Mouse (Mus musculus) hindbrain, embryonic 15.5 days (tissue): ENCODE measurements at regions not wholly inside any gene's neighbourhood (a gene's known extent, or its start where the extent isn't known, plus 50 kb on each side); places are given as distances from the start of the nearest gene placed in this dataset.
A peak's percentile ranks its signal among the peaks of the same experiment; 100 is the strongest.
"Not testable (repeated sequence)": the region's sequence is repeated elsewhere in the genome, so short reads cannot be mapped to it uniquely, and the experiment has no call there.

Source experiments
- ATAC-seq: fragments of 200-750 bp; cut with Nextera tagmentation; 2 replicates; pipeline ENCODE4 v1.8.0; 2017; ENCODE audit warnings: low read depth, moderate number of reproducible peaks, moderate TSS enrichment; ENCODE audit not compliant: low FRiP score
- H3K27ac ChIP-seq: fragments of 300-500 bp; sonication (generic); replicated peaks from 2 replicates; pipeline ENCODE4 v1.5.1; 2015; ENCODE audit warnings: mild to moderate bottlenecking, inconsistent platforms
- H3K27me3 ChIP-seq: fragments of 300-500 bp; sonication (generic); 2 replicates; pipeline ENCODE4 v1.6.1; 2015; ENCODE audit warnings: control low read depth, inconsistent platforms
- H3K36me3 ChIP-seq: fragments of 300-500 bp; sonication (generic); 2 replicates; pipeline ENCODE4 v1.6.1; 2015; ENCODE audit warnings: control low read depth, inconsistent platforms
- H3K4me1 ChIP-seq: fragments of 300-500 bp; sonication (generic); replicated peaks from 2 replicates; pipeline ENCODE4 v1.6.1; 2015; ENCODE audit warnings: control low read depth, inconsistent platforms
- H3K4me2 ChIP-seq: fragments of 300-500 bp; sonication (generic); 2 replicates; pipeline ENCODE4 v1.6.1; 2015; ENCODE audit warnings: moderate library complexity, mild to moderate bottlenecking, inconsistent platforms
- H3K4me3 ChIP-seq: fragments of 300-500 bp; sonication (generic); 2 replicates; pipeline ENCODE4 v1.5.1; 2015; ENCODE audit warnings: mild to moderate bottlenecking, inconsistent platforms
- H3K9ac ChIP-seq: fragments of 300-500 bp; sonication (generic); 2 replicates; pipeline ENCODE4 v1.6.1; 2015; ENCODE audit warnings: inconsistent platforms
- H3K9me3 ChIP-seq: fragments of 300-500 bp; sonication (generic); 2 replicates; pipeline ENCODE4 v1.6.1; 2016; ENCODE audit warnings: control low read depth, inconsistent platforms
- whole genome bisulfite sequencing: fragments of 180-500 bp; shearing (Covaris S2); methylation state at CpG from one replicate; pipeline ENCODE4 v1.1.7; 2015; 5-methylcytosine and 5-hydroxymethylcytosine counted together

GRCm38 (mm10) chr6:144910392-144910791, 128.6 kb upstream of the Sox5 start:
- no peak for ATAC-seq
- WGBS: 90% methylated on average over 6 of the region's 6 CpGs
- no peak overlapping the region for H3K4me3 ChIP-seq

GRCm38 (mm10) chr6:144908646-144909045, 126.9 kb upstream of the Sox5 start:
- no peak overlapping the region for H3K9ac ChIP-seq
- 92% methylated on average over 11 of the region's 11 CpGs for WGBS
- no peak overlapping the region for H3K4me3 ChIP-seq
- H3K4me2 ChIP-seq: no peak overlapping the region
- no peaks in the 10 kb centered on the region for H3K9me3 ChIP-seq
- H3K36me3 ChIP-seq: no peaks in the 10 kb centered on the region
- no peaks in the 10 kb centered on the region for H3K27me3 ChIP-seq
- H3K4me1 ChIP-seq: no peaks in the 10 kb centered on the region
- no peak overlapping the region for H3K27ac ChIP-seq
- no peak for ATAC-seq

More at GRCm38 (mm10) chr6:144910392-144910791, 128.6 kb upstream of the Sox5 start:
- no peaks in the 10 kb centered on the region for H3K27me3 ChIP-seq
- no peak overlapping the region for H3K4me2 ChIP-seq
- H3K4me1 ChIP-seq: no peaks in the 10 kb centered on the region
- H3K9me3 ChIP-seq: no peaks in the 10 kb centered on the region
- no peak overlapping the region for H3K27ac ChIP-seq
- no peaks in the 10 kb centered on the region for H3K36me3 ChIP-seq
- H3K9ac ChIP-seq: no peak overlapping the region

- no peak for ATAC-seq
- 37% methylated on average over 10 of the region's 10 CpGs for WGBS
- no peak overlapping the region for H3K27ac ChIP-seq
- H3K27me3 ChIP-seq: no peaks in the 10 kb centered on the region
- no peak overlapping the region for H3K9ac ChIP-seq
- no peak overlapping the region for H3K4me2 ChIP-seq
- no peaks in the 10 kb centered on the region for H3K9me3 ChIP-seq
- no peaks in the 10 kb centered on the region for H3K36me3 ChIP-seq
- H3K4me3 ChIP-seq: no peak overlapping the region
- peaks cover 9% of the 10 kb centered on the region for H3K4me1 ChIP-seq
Observed at GRCm38 (mm10) chr6:144903156-144903555, 121.4 kb upstream of the Sox5 start.

- Histone ChIP-seq H3K9ac (no peak overlapping the region), H3K27me3 (no peaks in the 10 kb centered on the region), H3K27ac (no peak overlapping the region), H3K4me2 (no peak overlapping the region), H3K9me3 (no peaks in the 10 kb centered on the region), H3K4me3 (no peak overlapping the region), H3K36me3 (no peaks in the 10 kb centered on the region), H3K4me1 (peaks cover 9% of the 10 kb centered on the region)
- ATAC-seq: no peak
- 75% methylated on average over 20 of the region's 20 CpGs for WGBS
Observed at GRCm38 (mm10) chr6:144902267-144902995, 120.7 kb upstream of the Sox5 start.

- Histone ChIP-seq H3K4me3 (no peak overlapping the region), H3K27ac (no peak overlapping the region), H3K9me3 (no peaks in the 10 kb centered on the region), H3K27me3 (no peaks in the 10 kb centered on the region), H3K4me2 (no peak overlapping the region), H3K36me3 (no peaks in the 10 kb centered on the region), H3K9ac (no peak overlapping the region), H3K4me1 (peaks cover 9% of the 10 kb centered on the region)
- no peak for ATAC-seq
- WGBS: 76% methylated on average over 9 of the region's 9 CpGs
Observed at GRCm38 (mm10) chr6:144901825-144902224, 120.0 kb upstream of the Sox5 start.

GRCm38 (mm10) chr6:144900858-144901257, 119.1 kb upstream of the Sox5 start:
- not testable (repeated sequence) for H3K4me1 ChIP-seq, ATAC-seq, H3K27ac ChIP-seq, H3K9me3 ChIP-seq, H3K4me3 ChIP-seq, H3K27me3 ChIP-seq, H3K36me3 ChIP-seq, H3K4me2 ChIP-seq, H3K9ac ChIP-seq
- WGBS: 96% methylated on average over 7 of the region's 7 CpGs

GRCm38 (mm10) chr6:144897526-144897925, 115.7 kb upstream of the Sox5 start:
- ATAC-seq: no peak
- Histone ChIP-seq H3K4me3 (no peak overlapping the region), H3K4me1 (peaks cover 3% of the 10 kb centered on the region), H3K9me3 (no peaks in the 10 kb centered on the region), H3K9ac (no peak overlapping the region), H3K27me3 (no peaks in the 10 kb centered on the region), H3K36me3 (no peaks in the 10 kb centered on the region), H3K4me2 (no peak overlapping the region), H3K27ac (no peak overlapping the region)
- 78% methylated on average over 3 of the region's 3 CpGs for WGBS

GRCm38 (mm10) chr6:144890914-144891313, 109.1 kb upstream of the Sox5 start:
- no peaks in the 10 kb centered on the region for H3K9me3 ChIP-seq
- ATAC-seq: no peak
- no peaks in the 10 kb centered on the region for H3K27me3 ChIP-seq
- H3K9ac ChIP-seq: no peak overlapping the region
- H3K4me2 ChIP-seq: no peak overlapping the region
- WGBS: 68% methylated on average over 2 of the region's 2 CpGs
- no peaks in the 10 kb centered on the region for H3K4me1 ChIP-seq
- H3K27ac ChIP-seq: no peak overlapping the region
- H3K36me3 ChIP-seq: no peaks in the 10 kb centered on the region
- no peak overlapping the region for H3K4me3 ChIP-seq

- no peaks in the 10 kb centered on the region for H3K36me3 ChIP-seq
- no peaks in the 10 kb centered on the region for H3K27me3 ChIP-seq
- no peak overlapping the region for H3K27ac ChIP-seq
- no peaks in the 10 kb centered on the region for H3K9me3 ChIP-seq
- H3K4me1 ChIP-seq: no peaks in the 10 kb centered on the region
- WGBS: 65% methylated on average over 8 of the region's 8 CpGs
- H3K4me2 ChIP-seq: no peak overlapping the region
- no peak for ATAC-seq
- H3K9ac ChIP-seq: no peak overlapping the region
- no peak overlapping the region for H3K4me3 ChIP-seq
Observed at GRCm38 (mm10) chr6:144890166-144890565, 108.4 kb upstream of the Sox5 start.

- Histone ChIP-seq H3K27ac (no peak overlapping the region), H3K4me2 (no peak overlapping the region), H3K4me1 (no peaks in the 10 kb centered on the region), H3K36me3 (no peaks in the 10 kb centered on the region), H3K27me3 (no peaks in the 10 kb centered on the region), H3K9me3 (no peaks in the 10 kb centered on the region), H3K4me3 (no peak overlapping the region), H3K9ac (no peak overlapping the region)
- WGBS: 49% methylated on average over 4 of the region's 4 CpGs
- ATAC-seq: no peak
Observed at GRCm38 (mm10) chr6:144883117-144883516, 101.3 kb upstream of the Sox5 start.

GRCm38 (mm10) chr6:144880098-144880497, 98.3 kb upstream of the Sox5 start:
- Histone ChIP-seq H3K4me3 (no peak overlapping the region), H3K27me3 (no peaks in the 10 kb centered on the region), H3K9me3 (no peaks in the 10 kb centered on the region), H3K4me2 (no peak overlapping the region), H3K27ac (no peak overlapping the region), H3K4me1 (peaks cover 3% of the 10 kb centered on the region; the same call in 1 of the 2 replicates), H3K9ac (no peak overlapping the region), H3K36me3 (no peaks in the 10 kb centered on the region)
- no peak for ATAC-seq
- 57% methylated on average over 10 of the region's 10 CpGs for WGBS

GRCm38 (mm10) chr6:144876758-144877157, 95.0 kb upstream of the Sox5 start:
- peak overlapping the region; percentile 10; the same call in 1 of the 2 replicates for H3K4me2 ChIP-seq

GRCm38 (mm10) chr6:144875862-144876261, 94.1 kb upstream of the Sox5 start:
- H3K27ac ChIP-seq: no peak overlapping the region
- peaks cover 3% of the 10 kb centered on the region; the same call in 1 of the 2 replicates for H3K4me1 ChIP-seq
- WGBS: 68% methylated on average over 9 of the region's 9 CpGs
- no peaks in the 10 kb centered on the region for H3K36me3 ChIP-seq
- H3K9ac ChIP-seq: no peak overlapping the region
- no peak for ATAC-seq
- no peaks in the 10 kb centered on the region for H3K9me3 ChIP-seq
- no peak overlapping the region for H3K4me2 ChIP-seq
- H3K27me3 ChIP-seq: no peaks in the 10 kb centered on the region
- no peak overlapping the region for H3K4me3 ChIP-seq

More at GRCm38 (mm10) chr6:144876758-144877157, 95.0 kb upstream of the Sox5 start:
- 63% methylated on average over 12 of the region's 12 CpGs for WGBS
- Histone ChIP-seq H3K4me1 (peaks cover 3% of the 10 kb centered on the region; the same call in 1 of the 2 replicates), H3K36me3 (no peaks in the 10 kb centered on the region), H3K9ac (no peak overlapping the region), H3K27ac (no peak overlapping the region), H3K9me3 (no peaks in the 10 kb centered on the region), H3K27me3 (no peaks in the 10 kb centered on the region), H3K4me3 (no peak overlapping the region)
- ATAC-seq: no peak
